Mouse (Mus musculus) MEL-GATA-1-ER (cell line): ENCODE measurements around the gene Zbtb34.

ENCODE experiments used
- DNase-seq: peaks from one replicate; pipeline ENCODE4 v3.0.0-alpha.2; 2012; ENCODE audit warnings: low read depth; ENCODE audit errors: extremely low read depth

The Zbtb34 gene

DNA sequence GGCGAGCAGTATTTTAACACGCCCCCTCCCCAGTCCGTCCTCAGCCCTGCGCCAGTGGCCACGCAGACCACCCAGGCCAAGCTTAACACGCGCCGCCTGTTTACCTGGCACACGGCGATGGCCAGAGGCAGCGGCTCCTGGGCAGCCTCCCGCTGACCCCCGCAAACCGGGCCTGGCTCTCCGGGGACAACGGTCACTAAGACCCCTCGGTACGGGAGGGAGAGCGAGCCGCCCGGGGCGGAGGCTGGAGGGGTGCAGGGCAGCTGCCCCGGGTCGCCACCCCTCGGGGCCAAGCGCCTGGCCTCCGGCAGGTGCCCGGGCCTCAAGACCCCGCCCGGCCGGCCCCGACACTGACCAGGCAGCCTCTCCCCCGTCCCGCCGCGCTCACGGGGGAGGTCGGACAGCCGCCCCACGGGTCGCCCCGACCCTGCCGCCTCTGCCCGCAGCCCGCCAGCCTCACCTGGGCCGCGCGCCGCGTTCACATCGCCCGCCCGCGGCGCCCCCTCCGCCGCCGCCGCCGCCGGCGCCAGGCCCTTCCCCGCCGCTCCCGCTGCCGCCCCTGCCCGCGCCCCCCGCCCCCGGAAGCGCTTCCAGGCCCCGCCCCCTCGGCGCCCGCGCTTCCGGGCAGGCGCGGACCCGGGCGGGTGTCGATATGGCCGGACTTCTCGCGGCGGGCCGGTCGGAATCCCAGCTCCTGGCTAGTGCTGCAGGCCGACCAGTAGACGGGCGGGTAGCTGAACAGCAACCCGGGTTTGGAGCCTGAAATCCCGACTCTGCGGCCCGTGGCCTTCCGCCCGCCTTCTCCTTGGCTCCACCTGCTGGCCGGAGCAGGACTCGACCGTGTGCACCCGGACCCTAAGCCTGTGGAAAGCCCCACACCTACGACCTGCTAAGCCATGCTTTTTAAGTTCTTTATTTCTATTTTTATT lies at the start of gene Zbtb34:
Zbtb34 (minus strand) TSS at position 554 of the 929 bp plus-strand sequence.
- peak; percentile 24 for DNase-seq

DNA sequence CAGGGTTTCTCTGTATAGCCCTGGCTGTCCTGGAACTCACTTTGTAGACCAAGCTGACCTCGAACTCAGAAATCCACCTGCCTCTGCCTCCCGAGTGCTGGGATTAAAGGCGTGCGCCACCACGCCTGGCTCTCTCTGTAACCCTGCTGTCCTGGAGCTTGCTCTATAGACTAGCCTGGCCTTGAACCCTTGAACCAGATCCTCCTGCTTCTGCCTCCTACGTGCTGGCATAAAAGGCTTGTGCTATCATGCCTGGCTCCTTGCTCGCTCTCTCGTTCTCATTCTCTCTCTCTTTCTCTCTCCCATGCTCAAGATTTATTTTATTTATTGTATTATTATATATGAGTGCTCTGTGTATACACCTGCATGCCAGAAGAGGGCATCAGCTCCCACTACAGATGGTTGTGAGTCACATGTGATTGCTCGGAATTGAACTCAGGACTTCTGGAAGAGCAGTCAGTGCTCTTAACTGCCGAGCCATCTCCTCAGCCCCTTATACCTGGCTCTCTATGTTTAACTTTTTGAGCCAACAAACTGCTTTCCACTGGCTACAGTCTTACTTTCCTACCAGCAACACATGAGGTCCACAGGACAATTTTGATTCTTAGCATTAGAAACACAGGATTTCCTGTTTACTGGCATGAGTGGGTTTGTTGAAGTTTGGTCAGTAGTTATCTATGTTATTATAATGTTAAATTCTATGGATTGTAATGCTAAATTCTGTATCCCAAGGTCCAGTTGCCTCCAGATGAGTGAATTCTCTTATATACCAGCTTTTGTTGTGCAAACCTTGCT lies 47.0 kb upstream of the Zbtb34 start:
- no peak for DNase-seq

DNA sequence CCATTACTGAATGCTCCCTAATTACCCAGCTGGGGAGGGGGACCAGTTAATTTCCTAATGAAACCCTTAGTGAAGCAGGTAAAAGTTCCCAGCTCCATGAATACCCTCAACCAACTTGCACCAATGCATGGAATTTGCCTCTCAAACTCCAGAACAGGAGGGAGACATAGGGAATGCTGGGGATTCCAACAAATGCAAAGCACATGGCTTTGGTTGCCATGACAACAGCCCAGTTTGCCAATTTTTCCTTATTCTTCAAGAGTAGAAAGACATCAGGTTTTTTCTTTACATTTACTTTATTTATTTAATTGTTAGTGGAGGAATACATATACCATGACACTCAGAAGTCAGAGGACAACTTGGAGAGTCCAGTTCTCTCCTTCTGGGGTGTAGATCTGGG lies 44.8 kb upstream of the Zbtb34 start:
- DNase-seq = no peak

DNA sequence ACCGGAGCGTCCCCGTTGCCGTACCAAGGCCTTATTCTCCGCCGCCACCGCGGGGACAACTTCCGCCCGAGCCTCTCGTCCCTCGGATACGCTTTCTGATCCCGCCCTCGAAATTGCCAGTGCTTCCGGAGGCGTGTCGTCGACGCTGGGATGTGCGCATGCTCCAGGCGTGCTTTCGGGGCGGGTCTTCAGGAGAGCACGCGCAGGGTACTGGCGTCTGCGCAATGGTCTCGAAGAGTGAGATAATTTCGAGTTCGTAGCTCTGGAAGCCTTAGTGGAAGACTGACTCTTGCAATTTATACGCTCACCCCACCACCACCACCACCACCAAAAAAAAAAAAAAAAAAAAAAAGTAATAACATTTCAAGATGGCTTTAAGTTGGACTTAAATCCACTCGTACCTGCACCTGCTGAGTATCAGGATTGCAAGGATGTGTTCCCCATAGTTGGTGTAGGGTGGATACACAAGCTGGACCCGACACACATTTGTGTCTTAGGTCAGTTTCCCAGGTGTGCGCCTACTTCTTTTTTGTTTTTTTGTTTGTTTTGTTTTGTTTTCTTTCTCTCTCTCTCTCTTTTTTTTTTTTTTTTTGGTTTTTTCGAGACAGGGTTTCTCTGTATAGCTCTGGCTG lies 37.5 kb upstream of the Zbtb34 start, which contains the start of gene Zbtb43:
Zbtb43 (minus strand) TSS at position 94 of the 632 bp plus-strand sequence.
- DNase-seq = peak; percentile 85

DNA sequence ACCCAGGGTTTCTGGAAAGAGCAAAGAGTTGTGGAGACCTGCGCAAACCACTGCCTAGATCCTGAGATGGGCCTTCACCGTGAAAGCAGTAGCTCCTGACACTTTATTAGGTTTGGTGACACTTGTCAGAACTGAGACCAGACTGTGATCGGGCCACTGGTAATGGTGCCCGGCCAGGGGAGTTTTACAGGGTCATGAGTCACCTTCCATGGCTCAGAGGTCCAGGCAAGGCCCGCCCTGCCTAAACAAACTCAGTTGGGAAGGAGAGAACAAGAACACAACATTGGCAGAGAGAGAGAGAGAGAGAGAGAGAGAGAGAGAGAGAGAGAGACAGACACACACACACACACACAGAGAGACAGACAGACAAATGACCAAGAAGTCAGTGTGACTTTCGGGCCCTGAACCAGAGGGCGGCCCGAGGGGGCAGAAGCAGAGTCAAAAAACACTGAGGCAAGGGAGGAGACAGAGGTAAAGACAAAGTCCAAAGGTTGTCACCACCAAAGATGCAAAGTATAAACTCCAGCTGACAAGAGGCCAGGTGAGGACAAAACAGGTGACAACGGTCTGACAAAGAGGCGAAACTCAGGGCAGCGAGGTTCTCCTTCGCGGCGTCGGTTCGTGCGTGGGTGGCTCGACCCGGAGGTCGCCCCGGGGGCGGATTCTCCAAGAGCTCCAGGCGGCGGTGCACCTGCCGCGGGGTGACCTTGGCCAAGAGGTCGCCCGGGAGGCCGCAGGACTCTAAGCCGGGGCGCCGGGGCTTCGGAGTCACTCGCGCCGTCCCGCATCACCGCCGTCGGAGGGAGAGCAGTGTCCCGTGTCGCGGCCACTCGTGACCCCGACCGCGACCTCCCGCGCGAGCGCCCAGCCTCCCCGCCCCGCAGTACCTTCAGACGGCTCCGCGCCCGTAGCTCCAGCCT lies 36.7 kb upstream of the Zbtb34 start:
- DNase-seq = no peak

DNA sequence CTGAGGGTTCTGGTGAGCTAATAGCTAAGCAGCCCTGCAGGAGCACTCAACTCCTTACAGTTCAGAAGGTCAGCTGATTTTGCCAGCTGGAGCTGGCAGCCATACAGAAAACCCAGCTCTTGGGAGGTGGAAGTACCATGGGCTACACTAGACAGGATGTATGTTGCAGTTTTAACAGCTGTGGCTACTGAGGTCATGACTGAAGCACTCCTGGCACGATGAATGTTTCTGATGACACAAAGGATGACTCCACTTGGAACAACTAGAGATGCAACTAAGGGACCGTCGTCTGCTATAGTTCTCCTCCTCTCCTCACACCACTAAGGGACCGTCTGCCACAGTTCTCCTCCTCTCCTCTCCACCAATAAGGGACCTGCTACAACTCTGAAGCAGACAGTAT lies 34.8 kb upstream of the Zbtb34 start:
- DNase-seq = no peak

DNA sequence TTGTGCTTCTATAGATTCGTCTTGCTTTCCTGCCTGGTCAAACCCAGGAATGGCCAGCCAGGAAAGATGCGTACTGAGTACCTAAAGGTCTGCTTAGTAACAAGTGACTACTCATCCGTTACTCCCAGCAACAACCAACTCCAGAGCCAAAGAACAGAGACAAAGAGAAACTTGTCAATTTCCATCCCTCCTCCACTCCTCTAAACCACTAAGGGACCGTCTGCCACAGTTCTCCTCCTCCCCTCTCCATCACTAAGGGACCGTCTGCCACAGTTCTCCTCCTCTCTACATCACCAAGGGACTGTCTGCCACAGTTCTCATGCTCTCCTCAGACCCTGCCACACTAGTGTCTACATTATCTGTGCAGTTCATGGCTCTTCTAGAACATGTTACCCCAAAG lies 34.1 kb upstream of the Zbtb34 start:
- no peak for DNase-seq

DNA sequence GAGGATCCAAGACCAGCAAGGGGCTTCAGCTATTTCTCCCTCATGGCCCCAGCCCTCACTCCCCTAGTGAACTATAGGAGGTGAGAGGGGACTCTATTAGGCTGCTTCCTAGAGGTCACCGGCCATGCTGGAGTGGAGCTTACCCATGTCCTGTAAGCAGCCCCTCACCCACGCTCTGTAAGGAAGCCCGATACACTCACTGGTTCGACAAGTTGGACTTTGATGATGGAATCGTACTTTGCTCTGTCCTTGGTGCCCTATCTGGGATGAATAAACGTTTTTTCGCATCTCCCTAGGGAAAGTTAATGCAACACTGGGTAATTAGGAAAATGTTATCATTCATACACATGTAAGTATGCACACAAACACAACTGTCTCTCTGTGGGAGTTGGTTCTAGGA lies 30.9 kb upstream of the Zbtb34 start:
- DNase-seq = no peak

DNA sequence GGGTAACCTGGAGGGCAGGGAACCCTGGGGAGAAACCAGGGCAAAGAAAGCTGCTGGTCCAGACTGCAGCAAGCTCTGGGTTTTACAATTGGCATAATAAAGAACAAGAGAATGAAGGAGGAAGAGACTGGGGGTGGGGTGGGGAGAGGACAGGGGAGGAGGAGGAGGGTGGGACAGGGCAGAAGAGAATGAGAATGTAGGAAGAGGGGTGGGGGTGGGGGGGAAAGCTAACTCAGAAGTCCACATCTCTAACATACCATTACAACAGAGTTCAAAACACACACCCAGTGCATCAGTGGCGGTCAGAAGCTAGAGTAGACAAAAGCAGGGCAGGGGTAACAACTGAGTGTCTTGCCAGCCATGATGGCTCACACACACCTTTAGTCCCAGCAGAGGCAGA lies 29.9 kb upstream of the Zbtb34 start:
- DNase-seq = no peak

DNA sequence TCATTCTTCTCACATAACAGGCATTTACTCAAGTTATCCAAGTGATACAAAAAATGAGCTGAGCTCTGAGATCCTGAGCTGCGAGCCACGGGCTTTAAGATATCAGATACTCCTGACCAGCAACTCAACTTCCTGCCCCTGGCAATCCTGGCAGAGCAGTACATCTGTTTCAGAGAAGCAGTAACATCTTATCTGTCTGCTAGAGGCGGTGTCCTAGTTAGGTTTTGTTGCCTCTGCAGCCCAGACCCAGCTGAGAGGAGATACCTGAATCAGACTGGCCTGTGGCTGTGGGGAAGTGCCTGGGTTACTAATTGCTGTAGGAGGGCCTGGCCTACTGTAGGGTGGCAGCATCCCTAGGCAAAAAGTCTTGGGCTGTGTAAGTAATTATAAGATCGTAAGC lies 28.5 kb upstream of the Zbtb34 start:
- DNase-seq = peak; percentile 76

DNA sequence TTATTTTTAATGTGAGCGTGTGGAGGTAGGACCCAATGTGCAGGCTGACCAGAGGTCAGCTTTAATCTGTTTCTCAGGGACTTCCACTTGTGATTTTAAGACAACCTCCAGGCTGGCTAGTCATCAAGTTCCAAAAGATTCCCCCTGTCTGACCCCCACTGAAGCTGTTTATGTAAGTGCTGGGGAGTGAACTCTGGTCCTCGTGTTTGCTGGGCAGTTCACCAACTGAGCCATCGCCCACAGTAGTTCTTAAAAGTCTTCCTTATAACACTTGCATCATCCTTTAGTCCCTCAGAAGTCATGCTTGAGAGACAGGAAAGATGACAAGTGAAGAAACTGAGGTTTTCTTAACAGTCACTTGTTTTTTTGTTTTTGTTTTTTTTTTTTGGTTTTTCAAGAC lies 25.6 kb upstream of the Zbtb34 start:
- no peak for DNase-seq

DNA sequence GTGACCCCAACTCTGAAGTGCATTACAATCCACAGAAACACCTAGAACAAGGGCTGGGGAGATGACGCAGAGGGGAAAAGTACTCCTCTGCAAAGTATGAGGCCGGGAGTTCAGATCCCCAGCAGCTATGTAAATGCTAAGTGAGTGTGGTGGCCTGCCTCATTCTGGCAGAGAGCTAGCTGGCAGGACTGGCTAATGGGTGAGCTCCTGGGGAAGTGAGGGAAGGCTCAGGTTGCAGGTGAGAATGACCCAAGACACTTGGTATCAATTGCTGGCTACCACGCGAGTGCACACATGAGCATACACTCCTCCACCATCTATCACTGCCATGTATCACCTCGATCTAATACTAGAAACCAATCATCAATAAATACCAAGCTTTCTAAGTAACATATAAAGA lies 25.1 kb upstream of the Zbtb34 start:
- no peak for DNase-seq

DNA sequence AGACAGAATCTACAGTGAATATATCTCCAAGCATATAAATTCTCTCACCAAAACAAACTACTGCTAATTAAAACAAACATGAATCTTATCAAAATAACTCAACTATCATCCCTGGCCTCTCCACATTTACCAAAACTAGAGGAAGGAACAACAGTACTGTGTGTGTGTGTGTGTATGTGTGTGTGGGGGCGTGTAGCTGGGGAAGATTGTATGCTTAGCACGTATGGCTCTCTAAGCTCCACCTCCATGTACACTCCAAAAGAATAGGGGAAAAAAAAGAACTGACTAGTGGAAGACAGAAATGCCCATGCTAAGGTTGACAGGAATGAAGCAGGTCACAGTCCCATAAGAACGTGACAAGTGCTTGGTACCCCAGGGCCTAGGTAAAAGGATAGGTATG lies 24.2 kb upstream of the Zbtb34 start:
- DNase-seq = no peak

DNA sequence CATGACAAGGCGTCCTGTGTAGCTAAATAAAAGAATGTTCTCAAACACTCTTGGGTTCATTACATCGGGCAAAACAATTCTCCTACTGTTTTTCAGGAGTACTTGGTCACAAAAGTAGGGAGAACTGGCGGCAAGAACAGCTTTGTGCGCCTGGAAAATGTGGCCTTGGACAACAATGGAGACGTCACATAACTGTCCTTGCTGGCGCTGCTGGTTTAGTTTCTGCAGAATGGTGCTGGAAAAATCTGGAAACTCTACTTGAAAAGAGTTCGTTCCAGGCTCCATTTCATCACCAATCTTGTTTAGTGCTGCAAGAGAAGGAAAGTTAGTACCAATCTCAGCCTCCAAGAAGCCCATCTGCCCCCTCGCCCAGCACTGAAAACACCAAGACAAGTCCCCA lies 23.7 kb upstream of the Zbtb34 start:
- no peak for DNase-seq

DNA sequence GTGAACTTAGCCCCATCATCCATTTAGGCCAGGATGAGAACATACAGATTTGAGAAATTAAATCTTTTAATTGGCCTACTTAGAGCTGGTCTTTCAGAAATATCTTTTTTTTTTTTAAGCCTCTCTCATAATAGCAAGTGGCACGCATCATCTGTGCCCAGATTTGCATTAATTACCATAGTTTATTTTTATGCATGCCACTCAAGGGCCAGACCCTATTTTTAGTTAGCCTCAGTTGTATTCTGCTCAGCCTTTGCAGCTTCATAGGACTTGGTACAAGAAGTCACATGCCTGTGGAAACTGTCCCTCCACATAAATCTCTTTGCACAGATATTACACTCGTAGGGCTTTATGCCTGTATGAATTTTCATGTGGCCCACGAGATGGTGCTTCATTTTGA lies 22.4 kb upstream of the Zbtb34 start:
- DNase-seq = no peak

DNA sequence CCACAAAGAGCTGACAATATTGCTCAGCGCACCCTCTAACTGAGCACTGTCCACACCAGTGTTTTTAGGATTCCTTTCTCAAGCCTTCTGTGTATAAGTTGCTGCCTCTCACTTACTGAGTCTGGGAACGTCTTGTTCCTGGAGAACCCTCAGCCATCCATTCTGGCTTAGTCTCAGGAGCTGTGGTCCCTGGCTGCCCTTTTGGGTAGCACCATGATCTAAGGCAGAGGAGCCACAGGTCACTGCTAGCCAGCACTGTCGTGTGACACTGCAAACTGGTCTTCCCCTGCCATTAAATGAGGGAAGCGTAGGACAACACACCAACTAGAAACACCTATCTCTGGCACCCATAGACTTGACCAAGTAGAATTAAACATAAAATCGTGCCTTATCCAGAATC lies 21.6 kb upstream of the Zbtb34 start:
- DNase-seq = no peak

DNA sequence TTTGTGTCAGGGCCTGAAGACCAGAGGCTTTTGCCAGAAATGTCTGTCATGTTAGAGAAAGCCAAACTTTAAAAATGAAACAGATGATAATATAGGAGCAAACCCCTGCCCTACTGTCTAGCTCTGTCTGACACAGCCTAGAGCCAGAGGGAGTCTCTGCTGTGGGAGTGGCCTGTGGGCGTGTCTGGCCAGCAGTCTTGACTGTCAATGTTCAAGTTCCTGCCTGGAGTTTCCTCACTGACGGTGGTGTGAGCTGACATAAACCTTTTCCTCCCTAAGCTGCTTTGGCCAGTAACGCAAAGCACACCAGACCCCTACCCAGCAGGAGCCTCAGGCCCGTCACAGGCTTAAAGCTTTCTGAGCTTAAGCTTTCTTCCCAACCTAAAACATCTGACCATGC lies 21.0 kb upstream of the Zbtb34 start:
- DNase-seq = no peak

DNA sequence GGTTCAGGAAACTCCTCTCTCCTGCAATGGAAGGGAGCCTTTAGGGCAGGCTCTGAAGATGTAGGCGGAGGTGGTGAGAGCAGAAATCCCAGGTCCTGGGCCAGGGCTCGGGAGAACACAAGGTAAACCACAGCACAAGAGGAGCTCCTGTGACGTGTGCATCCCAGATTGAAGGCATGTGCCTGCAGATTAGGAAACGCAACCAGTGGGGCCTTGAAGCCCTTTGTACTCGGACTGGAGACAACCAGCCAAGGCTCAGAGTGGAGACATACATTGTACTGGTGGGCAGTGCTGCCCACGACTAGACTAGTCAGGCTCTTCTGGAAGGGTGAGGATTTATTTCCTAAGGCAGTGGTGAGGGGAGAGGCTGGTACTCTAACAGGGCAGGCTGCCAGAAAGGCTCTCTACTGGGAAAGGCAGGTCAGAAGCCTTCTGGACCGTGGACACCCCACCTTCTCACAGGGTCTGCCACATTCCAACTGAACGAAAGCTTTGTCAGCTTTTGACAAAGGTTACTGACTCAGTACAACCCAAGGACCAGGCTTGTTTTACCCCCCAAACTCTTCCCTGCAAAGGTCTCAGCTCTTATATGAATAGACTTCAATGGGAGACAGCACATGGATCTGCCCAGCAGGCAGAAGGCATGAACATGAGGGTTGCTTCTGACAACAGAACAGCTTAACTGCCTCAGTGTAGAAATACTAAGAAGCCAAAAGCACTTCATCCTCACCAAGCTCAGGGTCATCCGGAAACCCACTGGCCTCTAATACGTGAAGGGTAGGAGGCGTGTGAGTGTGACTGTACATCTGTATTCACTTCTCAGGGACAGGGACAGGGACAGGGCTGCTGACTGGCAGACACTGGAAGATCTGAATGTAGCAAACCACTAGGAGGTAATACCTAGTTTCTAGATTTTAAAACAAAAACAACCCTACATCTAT lies 20.2 kb upstream of the Zbtb34 start:
- DNase-seq = no peak

DNA sequence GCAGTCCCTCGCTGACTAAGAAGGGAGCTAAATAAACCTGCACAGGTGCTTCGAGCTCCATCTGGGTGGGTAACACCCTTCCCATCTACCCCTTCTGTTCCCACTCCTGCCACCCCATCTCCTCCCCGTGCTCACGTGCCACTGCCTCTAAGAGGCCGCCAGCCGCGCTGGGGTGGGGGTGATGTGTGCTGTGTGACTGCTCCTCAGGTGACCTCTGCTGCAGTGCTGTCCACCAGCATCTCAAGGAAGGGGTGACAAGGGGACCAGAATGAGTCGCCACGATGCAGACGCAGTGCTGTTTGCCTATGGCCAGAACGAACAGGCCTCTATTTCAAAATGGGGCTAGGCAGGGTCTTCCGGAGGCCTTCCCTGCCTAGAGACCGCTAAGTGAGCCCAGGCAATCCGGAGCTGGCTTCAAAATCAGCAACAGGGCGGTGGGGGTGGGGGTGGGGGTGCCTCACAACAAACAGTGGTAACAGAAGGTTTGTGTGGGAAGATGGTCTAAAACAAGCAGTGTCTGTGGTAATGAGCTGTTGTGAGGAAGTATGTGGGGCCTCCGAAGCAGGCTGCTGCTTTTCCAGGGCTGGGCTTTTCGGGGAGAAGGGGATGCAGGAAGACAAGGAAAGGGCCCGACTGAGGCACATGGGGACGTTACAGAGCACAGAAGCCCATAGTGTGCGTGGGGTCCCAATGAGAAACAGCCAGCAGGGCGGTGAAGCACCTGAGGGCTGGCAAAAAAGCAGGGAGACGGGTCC lies 18.2 kb upstream of the Zbtb34 start:
- no peak for DNase-seq
